Mouse (Mus musculus) adrenal gland, adult (tissue): Measurements from ENCODE around the gene Cd300a.

Experiments used
- DNase-seq, 2 experiments: peaks; one replicate each; pipeline ENCODE4 v3.0.0; 2022 to 2023; ENCODE audit warnings: low spot score in 1 of 2; ENCODE audit not compliant: inconsistent age in 2 of 2

Gene Cd300a

GRCm38 (mm10) chr11:114866486-114867360, 23.1 kb upstream of the Cd300a start:
- DNase-seq, result peak; percentile 42 to 59

GRCm38 (mm10) chr11:114867361-114868235, 22.2 kb upstream of the Cd300a start:
- DNase-seq, result no peak

GRCm38 (mm10) chr11:114868280-114868679, 21.6 kb upstream of the Cd300a start:
- no peak for DNase-seq

GRCm38 (mm10) chr11:114869787-114870186, 20.1 kb upstream of the Cd300a start:
- no peak for DNase-seq

GRCm38 (mm10) chr11:114871540-114871939, 18.3 kb upstream of the Cd300a start:
- no peak for DNase-seq

- no peak for DNase-seq
Observed at GRCm38 (mm10) chr11:114873022-114873817, 16.6 kb upstream of the Cd300a start.

- DNase-seq, result no peak
Observed at GRCm38 (mm10) chr11:114874226-114875145, 15.4 kb upstream of the Cd300a start.

- no peak for DNase-seq
Observed at GRCm38 (mm10) chr11:114875301-114875801, 14.5 kb upstream of the Cd300a start.

GRCm38 (mm10) chr11:114876176-114876575, 13.7 kb upstream of the Cd300a start:
- DNase-seq, result no peak

- DNase-seq, result no peak
Observed at GRCm38 (mm10) chr11:114876621-114877020, 13.2 kb upstream of the Cd300a start.

GRCm38 (mm10) chr11:114877145-114877544, 12.7 kb upstream of the Cd300a start:
- DNase-seq, result peak; percentile 42 to 80

- DNase-seq, result peak in 1 of 2 experiments; percentile 39
Observed at GRCm38 (mm10) chr11:114879666-114880065, 10.2 kb upstream of the Cd300a start.

- no peak for DNase-seq
Observed at GRCm38 (mm10) chr11:114880185-114880584, 9.7 kb upstream of the Cd300a start.

- peak in 1 of 2 experiments; percentile 66 for DNase-seq
Observed at GRCm38 (mm10) chr11:114880589-114880988, 9.3 kb upstream of the Cd300a start.

- DNase-seq, result no peak
Observed at GRCm38 (mm10) chr11:114883251-114883789, 6.5 kb upstream of the Cd300a start.

GRCm38 (mm10) chr11:114884380-114885100, 5.3 kb upstream of the Cd300a start:
- DNase-seq, result no peak

GRCm38 (mm10) chr11:114890542-114890941, 701 bp downstream of the Cd300a start:
- DNase-seq, result no peak

- DNase-seq, result no peak
Observed at GRCm38 (mm10) chr11:114896085-114896484, 6.2 kb downstream of the Cd300a start.

GRCm38 (mm10) chr11:114898026-114898425, 8.2 kb downstream of the Cd300a start:
- peak; percentile 26 to 39 for DNase-seq
